Mouse (Mus musculus): ENCODE measurements around the gene Wfdc8. TPM values are rescaled to one million over a fixed set of nuclear protein-coding genes. Genes with fewer than 3 reads are reported as not detected.

The Wfdc8 gene
- polyA plus RNA-seq, 1 experiment from 2014 or later: not detected

DNA sequence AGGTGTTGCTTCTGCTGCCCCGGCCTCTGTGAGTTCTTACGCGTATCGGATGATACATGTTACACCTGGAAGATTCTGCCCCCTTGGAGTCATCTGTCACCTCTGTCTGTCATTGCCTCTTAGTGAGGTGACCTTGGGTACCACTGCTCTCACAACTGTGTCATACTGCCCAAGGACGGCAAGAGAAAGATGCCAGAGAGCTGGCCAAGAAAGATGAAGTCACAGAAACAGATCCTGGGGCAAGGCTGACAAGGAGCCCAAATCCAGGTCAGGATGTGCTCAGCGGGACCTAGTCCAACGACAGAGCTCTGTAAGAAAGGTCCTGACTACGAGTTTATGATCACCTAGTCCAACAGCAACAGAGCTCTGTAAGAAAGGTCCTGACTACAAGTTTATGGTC, 53.3 kb downstream of the Wfdc8 start:
- Histone ChIP-seq H3K36me3 (no peaks in the 10 kb centered on the region), H3K4me3 (no peak overlapping the region), H3K27me3 (peaks cover 42% of the 10 kb centered on the region), H3K4me1 (peaks cover 15% of the 10 kb centered on the region), H3K9ac (replicated peaks) (no peak overlapping the region), H3K4me2 (replicated peaks) (no peak overlapping the region), H3K9me3 (no peaks in the 10 kb centered on the region), H3K27ac (replicated peaks) (no peak overlapping the region)
- no peak for ATAC-seq (ENCODE audit: low FRiP score, low read depth)
- 91% methylated on average over 8 of the region's 8 CpGs for WGBS

DNA sequence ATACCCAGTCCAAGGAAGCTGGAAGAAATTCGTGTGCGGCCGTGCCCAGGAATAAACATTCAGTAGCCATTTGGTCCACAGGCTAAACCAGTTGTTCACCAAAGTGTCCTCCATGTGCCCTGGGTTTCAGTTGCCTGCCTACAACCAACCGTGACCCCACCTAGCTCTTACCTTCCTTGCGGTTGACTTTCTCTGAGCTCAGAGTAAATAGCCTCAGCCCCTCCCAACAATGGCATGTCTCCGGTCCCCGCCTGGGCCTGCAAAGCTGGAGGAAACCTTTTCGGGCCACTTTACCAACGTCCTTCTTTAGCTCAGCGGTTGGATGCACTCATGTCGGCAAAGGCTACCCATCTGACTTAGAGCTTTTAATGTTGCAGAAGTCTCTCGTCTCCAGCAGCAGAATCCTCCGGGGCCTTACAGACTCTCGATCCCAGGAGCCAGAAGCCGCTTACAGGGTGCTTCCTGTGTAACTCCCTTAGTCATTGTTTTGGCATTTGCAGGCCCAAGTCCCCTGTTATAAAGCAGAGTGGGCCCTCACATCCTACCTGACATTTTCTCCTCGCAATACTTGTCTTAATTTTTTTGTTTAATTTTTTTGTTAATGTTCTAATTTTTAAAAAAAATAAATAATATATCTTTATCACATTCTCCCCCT, 54.3 kb downstream of the Wfdc8 start:
- H3K4me1 ChIP-seq: peaks cover 15% of the 10 kb centered on the region
- no peak overlapping the region for H3K4me2 ChIP-seq (replicated peaks)
- peaks cover 33% of the 10 kb centered on the region for H3K27me3 ChIP-seq
- H3K9ac ChIP-seq (replicated peaks): no peak overlapping the region
- H3K36me3 ChIP-seq: no peaks in the 10 kb centered on the region
- no peak for ATAC-seq (ENCODE audit: low FRiP score, low read depth)
- H3K4me3 ChIP-seq: no peak overlapping the region
- H3K27ac ChIP-seq (replicated peaks): no peak overlapping the region
- WGBS: 50% methylated on average over 16 of the region's 16 CpGs
- H3K9me3 ChIP-seq: no peaks in the 10 kb centered on the region

DNA sequence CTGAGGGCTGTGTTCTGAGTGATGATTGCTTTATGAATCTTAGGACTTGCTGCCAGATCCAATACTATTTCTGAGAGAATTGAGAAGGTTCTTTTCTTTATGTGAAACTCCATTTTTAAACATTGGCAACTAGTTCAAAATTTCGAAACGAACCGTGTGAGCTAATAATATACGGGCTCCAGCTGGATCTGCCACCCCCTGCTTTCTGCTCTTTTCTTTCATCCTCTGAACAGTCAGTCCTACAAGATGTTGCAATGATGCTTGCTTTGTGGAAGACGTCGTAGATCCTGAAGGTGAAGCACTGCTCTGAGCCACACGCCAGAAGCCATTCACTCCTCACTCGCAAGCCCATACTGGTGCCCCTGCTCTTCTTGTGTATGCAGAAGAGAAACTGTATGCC, 55.0 kb downstream of the Wfdc8 start:
- Histone ChIP-seq H3K4me3 (no peak overlapping the region), H3K27ac (replicated peaks) (no peak overlapping the region), H3K27me3 (peaks cover 28% of the 10 kb centered on the region), H3K9ac (replicated peaks) (no peak overlapping the region), H3K9me3 (no peaks in the 10 kb centered on the region), H3K36me3 (no peaks in the 10 kb centered on the region), H3K4me2 (replicated peaks) (no peak overlapping the region), H3K4me1 (peaks cover 12% of the 10 kb centered on the region)
- ATAC-seq (ENCODE audit: low FRiP score, low read depth): no peak
- 86% methylated on average over 8 of the region's 8 CpGs for whole genome bisulfite sequencing

DNA sequence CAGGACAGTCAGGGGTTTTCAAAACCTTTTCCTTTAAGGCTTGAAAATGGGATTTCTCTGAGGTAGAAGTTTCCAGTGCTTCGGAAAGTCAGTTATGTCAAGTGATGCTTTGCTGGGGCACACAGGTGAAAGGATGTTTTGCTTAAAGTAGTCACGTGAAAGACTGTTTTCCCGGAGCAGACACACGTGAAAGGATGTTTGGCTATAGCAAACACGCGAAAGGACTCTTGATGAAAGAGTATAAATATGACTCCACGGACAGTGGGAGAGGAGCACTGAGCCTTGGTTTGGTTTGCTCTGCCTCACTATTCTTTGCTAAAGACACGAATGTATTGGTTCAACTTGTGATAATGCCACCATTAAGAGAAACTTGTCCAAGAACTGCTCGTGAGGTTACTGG, 61.9 kb downstream of the Wfdc8 start:
- 0 out of 2 replicates have a peak, but pooled peaks cover 6% of the 10 kb centered on the region for H3K27me3 ChIP-seq
- no peak overlapping the region for H3K9ac ChIP-seq (replicated peaks)
- no peak overlapping the region for H3K27ac ChIP-seq (replicated peaks)
- no peak overlapping the region for H3K4me2 ChIP-seq (replicated peaks)
- no peak for ATAC-seq (ENCODE audit: low FRiP score, low read depth)
- 91% methylated on average over 9 of the region's 9 CpGs for whole genome bisulfite sequencing
- no peaks in the 10 kb centered on the region for H3K9me3 ChIP-seq
- peaks cover 10% of the 10 kb centered on the region for H3K4me1 ChIP-seq
- H3K36me3 ChIP-seq: no peaks in the 10 kb centered on the region
- H3K4me3 ChIP-seq: no peak overlapping the region

DNA sequence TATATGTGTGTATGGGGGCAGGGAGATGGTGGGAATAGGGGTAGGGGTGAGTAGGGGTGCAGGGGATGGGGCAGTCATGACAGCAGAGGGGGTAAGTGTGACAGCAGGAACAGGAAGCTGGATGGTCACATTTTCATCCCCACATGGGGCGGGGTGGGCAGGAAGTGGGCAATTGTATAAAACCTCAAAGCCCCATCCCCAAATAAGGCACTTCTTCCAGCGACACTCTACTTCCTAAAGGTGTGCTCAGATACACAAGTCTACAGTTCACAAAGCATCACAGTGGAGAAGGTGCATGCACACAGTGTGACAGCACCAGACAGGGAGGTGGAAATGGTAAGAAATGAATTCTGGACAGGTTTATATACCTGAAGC, 62.5 kb downstream of the Wfdc8 start:
- H3K36me3 ChIP-seq: no peaks in the 10 kb centered on the region
- no peak for ATAC-seq (ENCODE audit: low FRiP score, low read depth)
- no peak overlapping the region for H3K27ac ChIP-seq (replicated peaks)
- 0 out of 2 replicates have a peak, but pooled peaks cover 6% of the 10 kb centered on the region for H3K27me3 ChIP-seq
- 85% methylated on average over 2 of the region's 2 CpGs for WGBS
- peaks cover 10% of the 10 kb centered on the region for H3K4me1 ChIP-seq
- H3K9ac ChIP-seq (replicated peaks): 0 out of 2 replicates have a peak overlapping the region, but pooled peaks have one; percentile 3
- H3K4me2 ChIP-seq (replicated peaks): no peak overlapping the region
- no peak overlapping the region for H3K4me3 ChIP-seq
- H3K9me3 ChIP-seq: no peaks in the 10 kb centered on the region

DNA sequence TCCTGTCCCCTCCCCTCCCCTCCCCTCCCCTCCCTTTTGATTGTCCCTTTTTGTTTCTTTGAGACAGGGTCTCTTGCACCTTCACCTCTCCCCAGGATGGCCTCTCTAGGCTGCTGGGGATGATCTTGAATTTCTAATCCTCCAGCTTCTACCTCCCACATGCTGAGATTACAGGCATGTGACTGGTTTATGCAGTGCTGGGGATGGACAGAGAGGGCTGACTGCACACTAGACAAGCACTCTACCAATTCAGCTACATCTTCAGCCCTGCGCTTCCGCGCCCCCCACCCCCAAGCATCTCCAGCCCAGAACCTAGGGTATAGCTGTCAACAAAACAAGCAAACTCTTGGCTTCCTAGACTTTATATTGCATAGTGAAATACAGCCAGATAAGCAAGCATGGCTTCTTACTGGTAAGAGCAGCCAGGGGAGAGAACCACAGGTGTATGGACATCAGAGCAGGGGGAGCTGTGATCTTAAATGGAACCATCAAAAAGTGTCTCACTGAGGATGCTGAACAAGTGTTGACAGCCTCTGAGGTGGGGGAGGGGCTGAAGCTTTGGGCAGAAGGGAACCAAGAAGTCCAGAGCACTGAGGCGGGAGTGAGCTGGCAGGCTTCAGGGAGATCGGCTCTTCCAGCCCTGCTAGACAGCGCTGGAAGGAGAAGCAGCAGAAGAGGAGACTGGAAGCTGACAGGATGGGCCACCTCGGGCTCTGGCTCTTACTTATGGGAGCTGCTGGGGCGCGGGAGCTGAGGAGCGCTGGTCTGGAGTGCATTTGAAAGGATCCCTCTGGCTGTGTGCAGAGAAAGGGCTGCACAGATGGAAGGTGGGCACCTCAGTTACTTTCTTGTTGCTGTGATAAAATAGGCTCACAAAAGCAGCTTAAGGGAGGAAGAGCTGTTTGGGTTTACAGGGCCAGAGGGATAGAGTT, 63.2 kb downstream of the Wfdc8 start:
- Histone ChIP-seq H3K4me2 (replicated peaks) (peak overlapping the region; percentile 23), H3K9me3 (no peaks in the 10 kb centered on the region), H3K4me1 (peaks cover 10% of the 10 kb centered on the region), H3K36me3 (no peaks in the 10 kb centered on the region), H3K27me3 (0 out of 2 replicates have a peak, but pooled peaks cover 6% of the 10 kb centered on the region), H3K9ac (replicated peaks) (0 out of 2 replicates have a peak overlapping the region, but pooled peaks have one; percentile 3), H3K4me3 (no peak overlapping the region), H3K27ac (replicated peaks) (no peak overlapping the region)
- 13% methylated on average over 10 of the region's 10 CpGs for whole genome bisulfite sequencing
- no peak for ATAC-seq (ENCODE audit: low FRiP score, low read depth)

DNA sequence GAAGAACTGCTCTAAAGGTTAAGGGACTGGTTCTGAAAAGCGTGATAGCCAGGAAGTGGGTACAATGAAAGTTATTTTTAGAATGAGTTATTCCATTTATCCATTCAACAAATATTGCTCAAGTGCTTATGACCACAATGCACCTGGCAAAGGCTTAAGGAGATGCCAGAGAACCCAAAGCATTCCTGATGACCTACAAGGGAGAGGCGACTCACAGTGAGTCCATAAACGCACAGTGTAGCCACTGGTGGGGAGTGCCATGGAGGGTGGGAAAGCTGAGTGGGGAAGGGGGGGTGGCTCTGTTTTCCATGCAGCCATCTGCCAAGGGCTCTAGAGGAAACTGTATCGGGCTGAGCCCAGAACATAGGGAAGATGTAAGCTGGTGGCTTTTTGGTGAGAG, 64.1 kb downstream of the Wfdc8 start:
- H3K36me3 ChIP-seq: no peaks in the 10 kb centered on the region
- 0 out of 2 replicates have a peak, but pooled peaks cover 6% of the 10 kb centered on the region for H3K27me3 ChIP-seq
- H3K9me3 ChIP-seq: no peaks in the 10 kb centered on the region
- whole genome bisulfite sequencing: 46% methylated on average over 4 of the region's 4 CpGs
- no peak for ATAC-seq (ENCODE audit: low FRiP score, low read depth)
- no peak overlapping the region for H3K4me3 ChIP-seq
- peaks cover 10% of the 10 kb centered on the region for H3K4me1 ChIP-seq
- H3K27ac ChIP-seq (replicated peaks): no peak overlapping the region
- H3K9ac ChIP-seq (replicated peaks): no peak overlapping the region
- no peak overlapping the region for H3K4me2 ChIP-seq (replicated peaks)

Other genes with a start within 250 kb of the Wfdc8 start
- not detected in 2 replicates for gene Slpi, start 224.5 kb downstream of the Wfdc8 start, polyA plus RNA-seq (2016; fragmentation: Nextera tagmentation; extraction: Ambion mirVana)
- 0.15 TPM in 1 of 2 replicates, not detected in the other for gene Rbpjl, start 210.5 kb downstream of the Wfdc8 start, polyA plus RNA-seq (2016; fragmentation: Nextera tagmentation; extraction: Ambion mirVana)
- 2.8 and 13.5 TPM in 2 replicates for gene Matn4, start 208.5 kb downstream of the Wfdc8 start, polyA plus RNA-seq (2016; fragmentation: Nextera tagmentation; extraction: Ambion mirVana)
- 10.5 and 11.3 TPM in 2 replicates for gene Sdc4, start 169.7 kb downstream of the Wfdc8 start, polyA plus RNA-seq (2016; fragmentation: Nextera tagmentation; extraction: Ambion mirVana)
- 68.8 and 69.6 TPM in 2 replicates for gene Sys1, start 156.7 kb downstream of the Wfdc8 start, polyA plus RNA-seq (2016; fragmentation: Nextera tagmentation; extraction: Ambion mirVana)
- gene Gm20458, start 152.7 kb downstream of the Wfdc8 start, polyA plus RNA-seq (2016; fragmentation: Nextera tagmentation; extraction: Ambion mirVana): 3.8 and 6.9 TPM in 2 replicates
- gene Trp53tg5, start 139.9 kb downstream of the Wfdc8 start, polyA plus RNA-seq (2016; fragmentation: Nextera tagmentation; extraction: Ambion mirVana): 0.19 TPM in 1 of 2 replicates, not detected in the other
- gene Dbndd2, start 127.5 kb downstream of the Wfdc8 start, polyA plus RNA-seq (2016; fragmentation: Nextera tagmentation; extraction: Ambion mirVana): 4.7 and 6.0 TPM in 2 replicates
- 46.2 and 48.7 TPM in 2 replicates for gene Pigt, start 116.1 kb downstream of the Wfdc8 start, polyA plus RNA-seq (2016; fragmentation: Nextera tagmentation; extraction: Ambion mirVana)
- gene Wfdc2, start 51.2 kb downstream of the Wfdc8 start, polyA plus RNA-seq (2016; fragmentation: Nextera tagmentation; extraction: Ambion mirVana): 15.3 and 16.4 TPM in 2 replicates
- not detected in 2 replicates for gene Spint3, start 40.2 kb downstream of the Wfdc8 start, polyA plus RNA-seq (2016; fragmentation: Nextera tagmentation; extraction: Ambion mirVana)
- not detected in 2 replicates for gene Wfdc6a, start 28.2 kb downstream of the Wfdc8 start, polyA plus RNA-seq (2016; fragmentation: Nextera tagmentation; extraction: Ambion mirVana)
- not detected in 2 replicates for gene Eppin, start 20.0 kb downstream of the Wfdc8 start, polyA plus RNA-seq (2016; fragmentation: Nextera tagmentation; extraction: Ambion mirVana)
- gene Wfdc6b, start 104 bp downstream of the Wfdc8 start, polyA plus RNA-seq (2016; fragmentation: Nextera tagmentation; extraction: Ambion mirVana): not detected in 2 replicates
- not detected in 2 replicates for gene Wfdc16, start 25.2 kb upstream of the Wfdc8 start, polyA plus RNA-seq (2016; fragmentation: Nextera tagmentation; extraction: Ambion mirVana)
- not detected in 2 replicates for gene Wfdc10, start 42.4 kb upstream of the Wfdc8 start, polyA plus RNA-seq (2016; fragmentation: Nextera tagmentation; extraction: Ambion mirVana)
- gene Wfdc9, start 43.0 kb upstream of the Wfdc8 start, polyA plus RNA-seq (2016; fragmentation: Nextera tagmentation; extraction: Ambion mirVana): not detected in 2 replicates
- not detected in 2 replicates for gene Wfdc11, start 60.5 kb upstream of the Wfdc8 start, polyA plus RNA-seq (2016; fragmentation: Nextera tagmentation; extraction: Ambion mirVana)
- gene Wfdc13, start 71.5 kb upstream of the Wfdc8 start, polyA plus RNA-seq (2016; fragmentation: Nextera tagmentation; extraction: Ambion mirVana): not detected in 2 replicates
- gene Spint4, start 84.9 kb upstream of the Wfdc8 start, polyA plus RNA-seq (2016; fragmentation: Nextera tagmentation; extraction: Ambion mirVana): not detected in 2 replicates
- gene Spint5, start 101.7 kb upstream of the Wfdc8 start, polyA plus RNA-seq (2016; fragmentation: Nextera tagmentation; extraction: Ambion mirVana): not detected in 2 replicates
- 0.93 and 1.1 TPM in 2 replicates for gene Wfdc3, start 132.3 kb upstream of the Wfdc8 start, polyA plus RNA-seq (2016; fragmentation: Nextera tagmentation; extraction: Ambion mirVana)
- 87.6 and 90.0 TPM in 2 replicates for gene Dnttip1, start 132.4 kb upstream of the Wfdc8 start, polyA plus RNA-seq (2016; fragmentation: Nextera tagmentation; extraction: Ambion mirVana)
- 438 and 455 TPM in 2 replicates for gene Ube2c, start 156.3 kb upstream of the Wfdc8 start, polyA plus RNA-seq (2016; fragmentation: Nextera tagmentation; extraction: Ambion mirVana)
- gene Tnnc2, start 166.3 kb upstream of the Wfdc8 start, polyA plus RNA-seq (2016; fragmentation: Nextera tagmentation; extraction: Ambion mirVana): 0.52 and 0.77 TPM in 2 replicates
- 14.4 and 18.3 TPM in 2 replicates for gene Snx21, start 172.2 kb upstream of the Wfdc8 start, polyA plus RNA-seq (2016; fragmentation: Nextera tagmentation; extraction: Ambion mirVana)
- 13.4 and 16.5 TPM in 2 replicates for gene Acot8, start 191.3 kb upstream of the Wfdc8 start, polyA plus RNA-seq (2016; fragmentation: Nextera tagmentation; extraction: Ambion mirVana)
- 10.8 and 12.1 TPM in 2 replicates for gene Zswim3, start 191.5 kb upstream of the Wfdc8 start, polyA plus RNA-seq (2016; fragmentation: Nextera tagmentation; extraction: Ambion mirVana)
- 23.8 and 25.0 TPM in 2 replicates for gene Zswim1, start 209.1 kb upstream of the Wfdc8 start, polyA plus RNA-seq (2016; fragmentation: Nextera tagmentation; extraction: Ambion mirVana)
- 0.24 TPM in 1 of 2 replicates, not detected in the other for gene Spata25, start 214.9 kb upstream of the Wfdc8 start, polyA plus RNA-seq (2016; fragmentation: Nextera tagmentation; extraction: Ambion mirVana)
- 98.8 and 101 TPM in 2 replicates for gene Ctsa, start 219.2 kb upstream of the Wfdc8 start, polyA plus RNA-seq (2016; fragmentation: Nextera tagmentation; extraction: Ambion mirVana)
- 4.4 and 5.2 TPM in 2 replicates for gene Neurl2, start 219.8 kb upstream of the Wfdc8 start, polyA plus RNA-seq (2016; fragmentation: Nextera tagmentation; extraction: Ambion mirVana)
- 90.2 and 113 TPM in 2 replicates for gene Pltp, start 244.1 kb upstream of the Wfdc8 start, polyA plus RNA-seq (2016; fragmentation: Nextera tagmentation; extraction: Ambion mirVana)